Mouse (Mus musculus): ENCODE data around the gene Agap2. TPM values are rescaled to one million over a fixed set of nuclear protein-coding genes. Genes with fewer than 3 reads are reported as not detected.

Gene Agap2
- polyA plus RNA-seq, 1 experiment from 2014 or later, result 0.04 TPM

- WGBS, result 0% methylated on average over 19 of the region's 19 CpGs
- H3K27ac ChIP-seq, result no peak within 1 kb of the TSS
- H3K36me3 ChIP-seq (ENCODE audit: insufficient read depth, low read length), result peaks cover 20% of the 10 kb centered on the region; the same call in 1 of the 2 replicates
- peak within 1 kb of the TSS; percentile 96 for H3K4me3 ChIP-seq (replicated peaks; ENCODE audit: low read depth, low read length)
- DNase-seq (ENCODE audit: low spot score) (peak; percentile 99), ATAC-seq (replicated peaks; ENCODE audit: low FRiP score, low read depth) (peak; percentile 95)
- peak within 1 kb of the TSS; percentile 79 for H3K9ac ChIP-seq (ENCODE audit: low read depth, low read length)
- H3K4me2 ChIP-seq (ENCODE audit: low read length), result peak within 1 kb of the TSS; percentile 99
- TF ChIP-seq CTCF (IDR thresholded peaks at IDR 0.05; ENCODE audit: low read depth), result no peak; the same call in 1 of the 2 replicates
- H3K9me3 ChIP-seq (replicated peaks; ENCODE audit: low read length), result no peaks in the 10 kb centered on the region
- peaks cover 5% of the 10 kb centered on the region; the same call in 1 of the 2 replicates for H3K4me1 ChIP-seq (replicated peaks; ENCODE audit: insufficient read depth, low read length)
- no peaks in the 10 kb centered on the region for H3K27me3 ChIP-seq (ENCODE audit: insufficient read depth, low read length)
These were observed 46.0 kb downstream of the Agap2 start, which contains the start of gene Os9 for GRCm38 (mm10) chr10:127121066-127121477. Os9 (minus strand) TSS chr10:127121131.

- no peak overlapping the region for H3K4me2 ChIP-seq (ENCODE audit: low read length)
These were observed 46.9 kb downstream of the Agap2 start for GRCm38 (mm10) chr10:127122018-127122417.

GRCm38 (mm10) chr10:127122784-127123435, 47.8 kb downstream of the Agap2 start:
- H3K4me1 ChIP-seq (replicated peaks; ENCODE audit: insufficient read depth, low read length), result peaks cover 5% of the 10 kb centered on the region; the same call in 1 of the 2 replicates
- no peak for TF ChIP-seq CTCF (IDR thresholded peaks at IDR 0.05; ENCODE audit: low read depth)
- 12% methylated on average over 13 of the region's 13 CpGs for WGBS
- H3K9ac ChIP-seq (ENCODE audit: low read depth, low read length), result 0 out of 2 replicates have a peak overlapping the region, but pooled peaks have one; percentile 6
- no peak for ATAC-seq (replicated peaks; ENCODE audit: low FRiP score, low read depth)
- no peaks in the 10 kb centered on the region for H3K27me3 ChIP-seq (ENCODE audit: insufficient read depth, low read length)
- peak overlapping the region; percentile 62 for H3K4me2 ChIP-seq (ENCODE audit: low read length)
- peaks cover 8% of the 10 kb centered on the region; the same call in 1 of the 2 replicates for H3K36me3 ChIP-seq (ENCODE audit: insufficient read depth, low read length)
- peak overlapping the region; percentile 20; the same call in 1 of the 2 replicates for H3K4me3 ChIP-seq (replicated peaks; ENCODE audit: low read depth, low read length)
- no peaks in the 10 kb centered on the region for H3K9me3 ChIP-seq (replicated peaks; ENCODE audit: low read length)
- no peak overlapping the region for H3K27ac ChIP-seq
- DNase-seq (ENCODE audit: low spot score), result peak; percentile 55

More at GRCm38 (mm10) chr10:127122018-127122417, 46.9 kb downstream of the Agap2 start:
- Histone ChIP-seq H3K36me3 (ENCODE audit: insufficient read depth, low read length) (peaks cover 15% of the 10 kb centered on the region; the same call in 1 of the 2 replicates), H3K27ac (no peak overlapping the region), H3K9ac (ENCODE audit: low read depth, low read length) (no peak overlapping the region), H3K4me3 (replicated peaks; ENCODE audit: low read depth, low read length) (no peak overlapping the region), H3K27me3 (ENCODE audit: insufficient read depth, low read length) (no peaks in the 10 kb centered on the region), H3K4me1 (replicated peaks; ENCODE audit: insufficient read depth, low read length) (peaks cover 5% of the 10 kb centered on the region; the same call in 1 of the 2 replicates), H3K9me3 (replicated peaks; ENCODE audit: low read length) (no peaks in the 10 kb centered on the region)
- DNase-seq (ENCODE audit: low spot score) (no peak), ATAC-seq (replicated peaks; ENCODE audit: low FRiP score, low read depth) (no peak)
- WGBS, result 70% methylated on average over 3 of the region's 3 CpGs
- TF ChIP-seq CTCF (IDR thresholded peaks at IDR 0.05; ENCODE audit: low read depth), result no peak

DNA sequence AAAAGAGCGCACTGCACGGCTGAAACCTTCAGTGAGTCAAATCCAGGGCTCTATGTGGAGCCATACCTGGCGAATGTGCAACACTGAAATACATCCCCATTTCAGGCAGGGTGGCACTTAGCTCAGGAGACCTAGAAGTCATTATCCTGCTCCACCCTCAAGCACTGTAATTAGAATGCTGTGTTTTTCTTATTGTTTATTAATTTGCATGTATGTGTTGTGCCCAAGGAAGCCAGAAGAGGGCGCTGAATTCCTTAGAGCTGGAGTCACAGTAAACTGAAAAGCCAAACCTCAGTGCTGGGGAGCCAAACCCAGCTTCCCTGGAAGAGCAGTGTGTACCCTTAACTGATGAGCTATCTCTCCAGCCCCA, 48.3 kb downstream of the Agap2 start:
- Histone ChIP-seq H3K27ac (no peak overlapping the region), H3K9ac (ENCODE audit: low read depth, low read length) (0 out of 2 replicates have a peak overlapping the region, but pooled peaks have one; percentile 6), H3K9me3 (replicated peaks; ENCODE audit: low read length) (no peaks in the 10 kb centered on the region), H3K4me2 (ENCODE audit: low read length) (peak overlapping the region; percentile 62), H3K27me3 (ENCODE audit: insufficient read depth, low read length) (no peaks in the 10 kb centered on the region), H3K4me1 (replicated peaks; ENCODE audit: insufficient read depth, low read length) (peaks cover 5% of the 10 kb centered on the region; the same call in 1 of the 2 replicates), H3K4me3 (replicated peaks; ENCODE audit: low read depth, low read length) (peak overlapping the region; percentile 20; the same call in 1 of the 2 replicates), H3K36me3 (ENCODE audit: insufficient read depth, low read length) (peaks cover 7% of the 10 kb centered on the region; the same call in 1 of the 2 replicates)
- DNase-seq (ENCODE audit: low spot score) (peak; percentile 80), ATAC-seq (replicated peaks; ENCODE audit: low FRiP score, low read depth) (no peak)
- 8% methylated on average over 4 of the region's 4 CpGs for WGBS
- peak; percentile 81 for TF ChIP-seq CTCF (IDR thresholded peaks at IDR 0.05; ENCODE audit: low read depth)

DNA sequence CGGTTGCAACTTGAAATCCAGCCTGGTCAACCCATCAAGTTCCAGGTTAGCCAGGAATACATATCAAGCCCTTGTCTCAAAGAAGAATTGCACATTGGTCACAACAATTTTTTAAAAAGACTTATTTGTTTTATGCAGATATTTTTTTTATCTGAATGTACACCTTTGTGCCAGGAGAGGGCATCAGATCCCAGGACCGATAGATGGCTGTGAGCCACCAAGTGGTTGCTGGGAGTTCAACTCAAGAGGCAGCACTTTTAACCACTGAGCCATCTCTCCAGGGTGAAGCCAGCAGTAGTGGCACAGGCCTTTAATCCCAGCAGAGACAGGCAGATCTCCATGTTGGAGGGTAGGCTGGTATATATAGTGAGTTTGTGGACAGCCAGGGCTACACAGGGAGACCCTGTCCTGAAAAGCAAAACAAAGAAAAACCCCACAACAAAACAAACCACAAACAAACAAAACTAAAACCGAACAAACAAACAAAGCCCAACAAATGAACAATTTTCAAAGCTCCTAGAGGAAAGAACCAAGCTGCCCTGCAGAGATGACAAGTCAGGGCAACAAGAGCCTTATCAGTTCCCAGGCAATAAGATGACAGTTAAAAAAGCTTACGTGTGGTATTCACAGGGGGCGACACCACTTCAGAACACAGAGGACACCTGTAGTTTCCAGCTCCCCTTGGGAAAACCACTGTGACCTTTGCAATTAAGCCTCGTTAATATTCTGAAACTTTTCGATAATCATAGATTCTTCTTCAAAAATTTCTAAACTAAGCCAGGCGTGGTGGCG, 50.3 kb downstream of the Agap2 start:
- WGBS, result 80% methylated on average over 9 of the region's 9 CpGs
- ATAC-seq (replicated peaks; ENCODE audit: low FRiP score, low read depth) (no peak), DNase-seq (ENCODE audit: low spot score) (peak; percentile 61)

DNA sequence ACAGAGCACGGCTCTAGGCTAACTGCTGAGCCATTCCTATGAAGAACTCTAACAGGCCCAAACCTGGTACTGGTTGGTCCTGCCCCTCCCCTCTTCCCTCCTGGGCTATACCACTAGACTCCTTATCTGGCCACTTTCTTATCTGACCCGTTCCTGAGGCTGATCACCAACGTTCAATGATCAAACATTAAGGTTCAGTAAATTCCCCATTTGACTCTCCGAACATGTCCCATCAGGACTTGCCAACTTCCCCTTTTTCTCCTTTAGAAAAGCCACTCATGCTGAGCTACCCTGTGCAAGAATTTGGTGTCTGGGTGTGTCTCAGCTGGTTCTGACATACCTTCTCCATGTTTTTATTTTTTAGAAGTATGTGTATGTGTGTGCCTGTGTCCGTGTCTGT, 51.5 kb downstream of the Agap2 start:
- Histone ChIP-seq H3K4me1 (replicated peaks; ENCODE audit: insufficient read depth, low read length) (no peaks in the 10 kb centered on the region), H3K36me3 (ENCODE audit: insufficient read depth, low read length) (no peaks in the 10 kb centered on the region), H3K27me3 (ENCODE audit: insufficient read depth, low read length) (no peaks in the 10 kb centered on the region), H3K4me3 (replicated peaks; ENCODE audit: low read depth, low read length) (no peak overlapping the region), H3K9me3 (replicated peaks; ENCODE audit: low read length) (no peaks in the 10 kb centered on the region), H3K9ac (ENCODE audit: low read depth, low read length) (no peak overlapping the region), H3K4me2 (ENCODE audit: low read length) (no peak overlapping the region), H3K27ac (no peak overlapping the region)
- no peak for TF ChIP-seq CTCF (IDR thresholded peaks at IDR 0.05; ENCODE audit: low read depth)
- DNase-seq (ENCODE audit: low spot score) (no peak), ATAC-seq (replicated peaks; ENCODE audit: low FRiP score, low read depth) (no peak)
- 75% methylated on average over 5 of the region's 5 CpGs for WGBS

More for the DNA sequence above, 50.3 kb downstream of the Agap2 start:
- Histone ChIP-seq H3K4me1 (replicated peaks; ENCODE audit: insufficient read depth, low read length) (peaks cover 2% of the 10 kb centered on the region; the same call in 1 of the 2 replicates), H3K27ac (no peak overlapping the region), H3K36me3 (ENCODE audit: insufficient read depth, low read length) (no peaks in the 10 kb centered on the region), H3K9ac (ENCODE audit: low read depth, low read length) (no peak overlapping the region), H3K4me3 (replicated peaks; ENCODE audit: low read depth, low read length) (no peak overlapping the region), H3K4me2 (ENCODE audit: low read length) (no peak overlapping the region), H3K27me3 (ENCODE audit: insufficient read depth, low read length) (no peaks in the 10 kb centered on the region), H3K9me3 (replicated peaks; ENCODE audit: low read length) (no peaks in the 10 kb centered on the region)
- peak; percentile 78 for TF ChIP-seq CTCF (IDR thresholded peaks at IDR 0.05; ENCODE audit: low read depth)
